Mouse (Mus musculus): ENCODE data around the gene Oscar. TPM values are rescaled to one million over a fixed set of nuclear protein-coding genes. Genes with fewer than 3 reads are reported as not detected.

Gene Oscar
- polyA plus RNA-seq, 1 experiment from 2014 or later: not detected

DNA sequence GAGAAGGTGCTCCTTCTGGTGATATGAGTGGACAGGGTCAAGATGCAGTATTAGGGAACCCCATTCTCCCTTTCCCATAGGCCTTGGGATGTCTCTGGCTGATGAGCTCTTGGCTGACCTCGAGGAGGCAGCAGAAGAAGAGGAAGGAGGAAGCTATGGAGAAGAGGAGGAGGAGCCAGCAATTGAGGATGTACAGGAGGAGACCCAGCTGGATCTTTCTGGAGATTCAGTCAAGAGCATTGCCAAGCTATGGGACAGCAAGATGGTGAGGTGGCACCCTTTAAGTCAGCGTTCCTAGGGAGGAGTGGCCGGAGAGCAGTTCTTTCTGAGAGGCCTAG lies 14.5 kb upstream of the Oscar start:
- Histone ChIP-seq H3K36me3 (replicated peaks) (peaks cover 58% of the 10 kb centered on the region), H3K9me3 (no peaks in the 10 kb centered on the region), H3K27me3 (replicated peaks; ENCODE audit: low read depth, poor library complexity, severe bottlenecking) (no peaks in the 10 kb centered on the region), H3K27ac (replicated peaks) (peak overlapping the region; percentile 87; the same call in 1 of the 2 replicates), H3K4me3 (peak overlapping the region; percentile 74), H3K4me1 (peaks cover 19% of the 10 kb centered on the region)
- no peak for DNase-seq (ENCODE audit: low spot score)
- WGBS: 64% methylated on average over 3 of the region's 3 CpGs

DNA sequence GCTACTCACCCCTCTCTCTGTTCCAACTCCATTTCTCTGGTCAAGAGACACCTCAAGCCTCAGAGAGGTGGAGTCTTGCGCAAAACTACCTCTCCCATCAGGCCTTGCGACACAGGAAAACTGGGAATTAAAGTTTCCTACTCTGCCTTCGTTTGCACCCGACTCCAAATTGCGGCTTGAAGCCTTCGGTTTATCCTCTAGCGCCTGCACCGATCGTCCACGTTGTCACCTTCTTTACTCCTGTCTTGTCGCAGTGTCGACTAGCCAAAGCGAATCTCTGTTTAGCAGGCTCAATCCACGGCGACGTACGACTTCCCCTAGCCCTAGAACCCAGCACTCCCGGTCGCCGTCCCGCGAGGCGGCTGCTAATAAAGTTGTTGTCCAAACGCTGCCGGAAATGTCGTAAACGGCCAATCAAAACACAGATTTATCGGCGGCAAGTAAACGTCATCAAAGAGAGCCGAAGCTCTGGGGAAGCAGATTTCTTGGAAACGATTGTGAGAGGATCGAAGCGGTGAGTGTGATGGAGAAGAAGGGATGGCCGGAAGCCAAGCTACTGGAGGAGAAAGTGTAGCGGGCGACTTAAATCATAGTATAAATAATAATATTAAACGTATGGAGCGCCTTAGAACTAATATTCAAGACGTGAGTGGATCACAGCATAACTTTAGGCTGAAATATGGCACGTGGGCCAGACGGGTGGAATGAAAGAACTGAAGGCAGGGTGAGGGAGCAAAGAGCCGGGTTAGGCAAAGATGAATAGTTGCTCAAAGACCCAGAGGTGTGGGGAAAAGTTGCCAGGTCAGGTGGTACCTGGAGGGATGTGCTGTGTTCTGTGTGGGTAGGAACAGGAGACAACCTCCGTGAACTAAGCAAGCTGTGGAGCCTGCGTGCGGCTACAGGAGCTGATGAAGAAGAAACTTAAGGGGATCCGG lies 13.9 kb upstream of the Oscar start, which contains the start of the genes Tfpt and Prpf31:
Tfpt (minus strand) TSS at position 387 of the 935 bp plus-strand sequence.
Prpf31 (plus strand) TSS at position 443 of the 935 bp plus-strand sequence.
- H3K4me1 ChIP-seq: peaks cover 19% of the 10 kb centered on the region
- H3K27me3 ChIP-seq (replicated peaks; ENCODE audit: low read depth, poor library complexity, severe bottlenecking): no peaks in the 10 kb centered on the region
- H3K9me3 ChIP-seq: no peaks in the 10 kb centered on the region
- peak; percentile 93 for DNase-seq (ENCODE audit: low spot score)
- peak within 1 kb of the TSS; percentile 74 for H3K4me3 ChIP-seq
- WGBS: 1% methylated on average over 47 of the region's 47 CpGs
- peaks cover 58% of the 10 kb centered on the region for H3K36me3 ChIP-seq (replicated peaks)
- H3K27ac ChIP-seq (replicated peaks): peak within 1 kb of the TSS; percentile 87

DNA sequence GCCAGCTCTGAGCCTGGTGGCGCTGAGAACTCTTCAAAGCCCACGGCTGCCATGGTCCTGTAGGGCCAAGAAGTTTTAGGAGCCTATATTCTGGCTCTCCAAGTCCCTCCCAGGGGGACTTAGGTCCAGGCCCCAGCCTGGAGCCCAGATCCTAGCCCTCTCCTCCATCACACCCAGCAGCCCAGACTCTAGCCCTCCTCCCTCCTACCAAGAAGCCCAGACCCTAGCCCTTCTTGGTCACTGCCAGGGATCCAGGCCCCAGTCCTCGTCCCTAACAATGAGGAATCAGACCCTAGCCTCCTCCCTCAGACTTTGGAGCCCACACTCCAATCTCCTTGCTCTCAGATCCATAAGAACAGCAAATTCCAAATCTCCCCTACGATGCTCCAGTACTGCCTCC lies 13.1 kb upstream of the Oscar start:
- Histone ChIP-seq H3K9me3 (no peaks in the 10 kb centered on the region), H3K4me3 (peak overlapping the region; percentile 74), H3K27me3 (replicated peaks; ENCODE audit: low read depth, poor library complexity, severe bottlenecking) (no peaks in the 10 kb centered on the region), H3K4me1 (peaks cover 19% of the 10 kb centered on the region), H3K27ac (replicated peaks) (peak overlapping the region; percentile 87), H3K36me3 (replicated peaks) (peaks cover 58% of the 10 kb centered on the region)
- WGBS: 32% methylated on average over 4 of the region's 4 CpGs
- no peak for DNase-seq (ENCODE audit: low spot score)

DNA sequence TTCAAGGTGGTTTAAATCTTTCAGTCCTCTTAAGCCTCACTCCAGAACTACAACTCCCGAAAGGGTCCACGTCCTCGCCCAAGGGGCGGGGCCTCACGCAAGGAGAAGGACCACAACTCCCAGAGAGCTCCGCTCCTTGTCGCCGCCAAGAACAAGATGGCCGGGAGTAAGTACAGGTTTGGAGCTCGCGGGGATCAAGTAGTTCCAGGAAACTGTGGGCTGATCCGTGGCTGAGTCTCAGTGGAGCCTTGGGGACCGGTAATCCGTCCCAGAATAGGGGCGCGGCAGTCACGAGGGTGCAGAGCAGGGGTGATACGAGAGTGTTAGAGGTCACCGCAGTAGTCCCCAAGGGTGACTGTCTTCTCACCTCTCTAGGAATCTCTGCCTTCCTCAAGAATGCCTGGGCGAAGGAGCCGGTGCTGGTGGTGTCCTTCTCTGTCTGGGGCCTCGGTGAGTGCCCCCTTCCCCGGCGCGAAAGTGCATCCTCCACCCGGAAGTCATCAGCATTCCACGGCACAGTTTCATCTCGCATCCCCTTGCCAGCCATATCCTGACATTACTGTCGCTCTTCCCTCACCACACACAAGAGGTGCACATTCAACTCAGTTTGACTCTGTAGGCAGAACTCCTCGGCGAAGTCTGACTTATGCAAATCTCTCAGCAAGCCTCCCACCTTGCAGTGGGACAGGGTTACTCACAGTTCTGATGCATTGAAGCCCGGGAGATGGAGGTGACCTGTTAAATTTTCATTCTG lies 1.5 kb upstream of the Oscar start, which contains the start of gene Ndufa3:
Ndufa3 (plus strand) TSS at position 132 of the 754 bp plus-strand sequence.
- peak; percentile 89 for DNase-seq (ENCODE audit: low spot score)
- H3K27ac ChIP-seq (replicated peaks): peak within 1 kb of the TSS; percentile 84
- 2% methylated on average over 32 of the region's 32 CpGs for WGBS
- peaks cover 38% of the 10 kb centered on the region for H3K36me3 ChIP-seq (replicated peaks)
- H3K27me3 ChIP-seq (replicated peaks; ENCODE audit: low read depth, poor library complexity, severe bottlenecking): no peaks in the 10 kb centered on the region
- H3K9me3 ChIP-seq: no peaks in the 10 kb centered on the region
- peak within 1 kb of the TSS; percentile 86 for H3K4me3 ChIP-seq
- peaks cover 6% of the 10 kb centered on the region for H3K4me1 ChIP-seq

DNA sequence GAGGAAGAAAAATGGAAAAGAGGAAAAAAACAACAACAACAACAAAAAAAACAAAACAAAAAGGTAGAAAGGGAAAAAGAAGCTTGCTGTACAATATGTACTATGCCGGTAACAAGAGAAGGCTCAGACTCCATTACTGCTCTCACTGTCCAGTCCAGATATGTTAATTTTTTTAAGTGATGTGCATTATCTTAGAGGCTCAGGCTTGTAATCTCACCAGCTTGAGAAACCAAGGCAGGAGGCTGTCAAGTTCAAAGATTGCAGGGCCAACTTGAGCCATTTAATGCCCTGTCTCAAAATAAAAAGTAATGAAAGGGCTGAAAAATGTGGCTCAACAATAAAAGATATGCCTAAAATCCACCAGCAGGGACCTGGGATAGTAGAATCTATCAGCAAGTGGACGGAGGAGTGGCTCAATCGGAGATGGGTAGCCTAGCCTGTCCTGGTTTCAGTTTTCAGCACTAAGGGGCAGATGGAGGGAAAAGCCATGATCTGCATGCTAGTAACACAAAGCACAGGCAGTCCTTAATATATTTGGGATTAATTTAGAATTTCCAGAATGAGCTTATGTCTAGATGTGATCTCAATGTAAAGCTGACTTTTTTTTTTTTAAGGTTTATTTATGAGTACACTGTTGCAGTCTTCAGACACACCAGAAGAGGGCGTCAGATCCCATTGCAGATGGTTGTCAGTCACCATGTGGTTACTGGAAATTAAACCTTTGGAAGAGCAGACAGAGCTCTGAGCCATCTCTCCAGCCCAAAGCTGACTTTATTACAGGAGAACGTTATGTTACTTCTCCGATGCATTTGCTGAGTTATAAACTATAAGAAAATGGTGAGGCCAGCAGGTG lies 658 bp upstream of the Oscar start:
- Histone ChIP-seq H3K4me1 (peaks cover 6% of the 10 kb centered on the region), H3K27me3 (replicated peaks; ENCODE audit: low read depth, poor library complexity, severe bottlenecking) (no peaks in the 10 kb centered on the region), H3K36me3 (replicated peaks) (peaks cover 31% of the 10 kb centered on the region), H3K27ac (replicated peaks) (no peak overlapping the region), H3K4me3 (peak overlapping the region; percentile 86), H3K9me3 (no peaks in the 10 kb centered on the region)
- 43% methylated on average over 6 of the region's 6 CpGs for WGBS
- DNase-seq (ENCODE audit: low spot score): no peak

DNA sequence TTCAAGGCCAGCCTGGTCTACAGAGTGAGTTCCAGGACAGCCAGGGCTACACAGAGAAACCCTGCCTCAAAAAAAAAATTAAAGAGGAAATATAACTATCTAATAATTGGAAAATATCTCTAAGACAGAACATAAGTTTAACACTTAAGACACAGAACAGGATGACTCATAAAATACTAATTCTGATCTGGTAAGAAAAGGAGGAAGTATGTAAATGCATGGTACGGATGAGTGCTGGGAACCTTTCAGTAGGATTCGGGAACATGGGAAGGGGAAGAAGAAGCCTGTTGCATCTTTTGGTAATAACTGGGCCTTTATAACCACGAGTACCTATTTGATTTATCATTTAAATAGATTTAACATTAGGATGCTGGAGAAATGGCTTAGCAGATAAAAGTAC lies 1.9 kb downstream of the Oscar start:
- no peak for DNase-seq (ENCODE audit: low spot score)
- WGBS: 79% methylated on average over 3 of the region's 3 CpGs

DNA sequence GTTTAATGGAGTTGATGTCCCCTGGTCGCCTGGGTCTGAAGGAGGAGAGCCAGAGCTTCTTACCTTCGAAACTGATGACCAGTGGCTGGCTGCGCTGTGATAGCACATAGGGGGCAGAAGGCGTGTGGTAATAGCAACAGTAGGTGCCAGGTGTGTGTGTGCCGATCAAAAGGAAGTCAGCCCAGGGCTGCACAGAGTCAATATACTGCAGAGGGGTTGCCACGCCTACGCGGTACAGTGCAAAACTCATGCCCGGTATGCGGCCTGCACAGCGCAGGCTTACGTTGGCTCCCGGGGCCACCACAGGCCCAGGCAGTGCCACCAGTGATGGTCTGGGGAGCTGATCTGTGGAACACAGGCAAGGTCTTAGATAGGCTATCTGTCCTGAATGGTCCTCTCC lies 5.0 kb downstream of the Oscar start:
- no peaks in the 10 kb centered on the region for H3K4me1 ChIP-seq
- H3K27me3 ChIP-seq (replicated peaks; ENCODE audit: low read depth, poor library complexity, severe bottlenecking): no peaks in the 10 kb centered on the region
- no peaks in the 10 kb centered on the region for H3K36me3 ChIP-seq (replicated peaks)
- H3K9me3 ChIP-seq: no peaks in the 10 kb centered on the region
- DNase-seq (ENCODE audit: low spot score): no peak
- WGBS: 90% methylated on average over 13 of the region's 13 CpGs
- no peak overlapping the region for H3K27ac ChIP-seq (replicated peaks)
- H3K4me3 ChIP-seq: no peak overlapping the region

More for the DNA sequence above, 1.9 kb downstream of the Oscar start:
- H3K36me3 ChIP-seq (replicated peaks): peaks cover 5% of the 10 kb centered on the region
- H3K9me3 ChIP-seq: no peaks in the 10 kb centered on the region
- no peak overlapping the region for H3K27ac ChIP-seq (replicated peaks)
- no peak overlapping the region for H3K4me3 ChIP-seq
- H3K27me3 ChIP-seq (replicated peaks; ENCODE audit: low read depth, poor library complexity, severe bottlenecking): no peaks in the 10 kb centered on the region
- H3K4me1 ChIP-seq: peaks cover 6% of the 10 kb centered on the region

DNA sequence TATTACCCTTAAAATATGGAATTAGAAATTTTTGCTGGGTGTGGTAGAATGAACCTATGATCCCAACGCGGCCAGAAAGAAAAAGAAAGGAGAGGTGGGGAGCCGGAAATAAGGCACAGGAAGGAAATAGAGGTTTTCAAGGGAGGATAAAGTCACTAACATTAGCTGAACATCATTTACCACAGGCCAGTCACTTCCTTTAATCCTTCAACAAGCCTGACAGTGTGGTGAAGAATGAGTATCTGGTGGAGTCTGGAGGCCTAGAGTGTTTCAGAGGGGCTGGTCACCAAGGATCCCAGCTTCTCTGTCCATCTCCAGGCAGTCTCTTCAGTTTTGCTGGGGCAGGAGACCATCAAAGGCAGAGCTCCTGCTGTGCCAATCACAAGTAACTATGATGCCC lies 5.5 kb downstream of the Oscar start:
- Histone ChIP-seq H3K9me3 (no peaks in the 10 kb centered on the region), H3K4me3 (no peak overlapping the region), H3K4me1 (no peaks in the 10 kb centered on the region), H3K27me3 (replicated peaks; ENCODE audit: low read depth, poor library complexity, severe bottlenecking) (no peaks in the 10 kb centered on the region), H3K36me3 (replicated peaks) (no peaks in the 10 kb centered on the region), H3K27ac (replicated peaks) (no peak overlapping the region)
- 90% methylated on average over 3 of the region's 3 CpGs for WGBS
- no peak for DNase-seq (ENCODE audit: low spot score)

DNA sequence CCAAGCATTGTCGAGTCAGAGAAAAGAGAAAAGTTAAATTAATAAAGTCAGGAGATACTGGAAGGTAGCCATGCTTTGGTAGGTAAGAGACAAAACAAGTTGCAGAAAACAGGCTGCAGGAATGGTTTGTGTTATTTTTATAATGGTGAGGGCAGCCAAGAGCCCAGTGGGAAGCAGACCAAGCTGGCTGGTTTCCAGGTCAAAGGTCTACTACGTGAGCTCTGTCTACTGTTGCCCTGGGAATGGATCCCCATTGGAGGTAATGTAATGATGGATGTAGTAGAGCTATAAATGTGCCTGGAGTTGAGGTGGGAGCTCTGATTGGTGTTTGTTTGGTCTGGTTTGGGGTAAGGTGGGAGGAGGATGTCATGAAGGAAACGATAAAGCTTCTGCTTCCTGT lies 6.9 kb downstream of the Oscar start:
- no peaks in the 10 kb centered on the region for H3K27me3 ChIP-seq (replicated peaks; ENCODE audit: low read depth, poor library complexity, severe bottlenecking)
- no peaks in the 10 kb centered on the region for H3K36me3 ChIP-seq (replicated peaks)
- 74% methylated on average over 3 of the region's 3 CpGs for WGBS
- DNase-seq (ENCODE audit: low spot score): no peak
- H3K4me1 ChIP-seq: no peaks in the 10 kb centered on the region
- no peak overlapping the region for H3K4me3 ChIP-seq
- no peaks in the 10 kb centered on the region for H3K9me3 ChIP-seq
- H3K27ac ChIP-seq (replicated peaks): no peak overlapping the region

DNA sequence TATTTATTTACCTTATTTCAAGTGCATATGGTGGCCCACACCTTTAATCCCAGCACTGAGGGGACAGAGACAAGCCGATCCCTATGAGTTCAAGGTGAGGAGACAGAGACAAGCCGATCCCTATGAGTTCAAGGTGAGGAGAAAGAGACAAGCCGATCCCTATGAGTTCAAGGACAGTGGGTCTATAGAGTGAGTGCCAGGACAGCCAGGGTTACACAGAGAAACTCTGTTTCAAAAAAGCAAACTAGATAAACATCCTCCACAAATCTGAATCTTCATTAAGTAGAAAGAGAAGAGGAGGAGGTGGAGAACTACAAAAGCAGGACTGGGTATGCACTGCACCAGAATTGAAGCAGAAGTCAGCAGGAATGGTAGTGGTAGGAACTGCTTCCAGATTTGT lies 7.3 kb downstream of the Oscar start:
- H3K9me3 ChIP-seq: no peaks in the 10 kb centered on the region
- H3K27ac ChIP-seq (replicated peaks): no peak overlapping the region
- no peaks in the 10 kb centered on the region; the same call in 1 of the 2 replicates for H3K4me1 ChIP-seq
- H3K4me3 ChIP-seq: no peak overlapping the region
- H3K27me3 ChIP-seq (replicated peaks; ENCODE audit: low read depth, poor library complexity, severe bottlenecking): no peaks in the 10 kb centered on the region
- no peak for DNase-seq (ENCODE audit: low spot score)
- no peaks in the 10 kb centered on the region for H3K36me3 ChIP-seq (replicated peaks)
- 89% methylated on average over 3 of the region's 3 CpGs for WGBS

DNA sequence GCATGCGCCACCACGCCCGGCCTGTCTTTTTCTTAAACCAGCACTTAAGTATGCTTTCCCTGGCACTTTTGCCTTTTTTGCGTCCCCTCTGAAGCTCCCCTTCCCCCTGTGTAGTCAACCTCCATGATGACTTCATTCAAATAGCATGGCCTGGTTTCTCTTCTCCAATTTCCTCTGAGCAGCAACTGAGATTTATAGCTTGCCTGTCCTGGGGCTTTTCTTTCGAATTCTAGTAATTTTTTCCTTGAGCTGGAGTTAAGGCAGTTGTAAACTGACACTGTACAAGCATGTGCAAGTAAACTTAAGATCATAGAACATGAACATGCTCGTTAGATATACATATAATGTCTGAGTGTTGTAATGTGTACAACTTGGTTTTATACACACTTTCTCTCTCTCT lies 8.6 kb downstream of the Oscar start:
- WGBS: 88% methylated on average over 6 of the region's 6 CpGs
- Histone ChIP-seq H3K4me3 (no peak overlapping the region), H3K4me1 (no peaks in the 10 kb centered on the region; the same call in 1 of the 2 replicates), H3K9me3 (no peaks in the 10 kb centered on the region), H3K36me3 (replicated peaks) (no peaks in the 10 kb centered on the region), H3K27me3 (replicated peaks; ENCODE audit: low read depth, poor library complexity, severe bottlenecking) (no peaks in the 10 kb centered on the region), H3K27ac (replicated peaks) (no peak overlapping the region)
- no peak for DNase-seq (ENCODE audit: low spot score)

DNA sequence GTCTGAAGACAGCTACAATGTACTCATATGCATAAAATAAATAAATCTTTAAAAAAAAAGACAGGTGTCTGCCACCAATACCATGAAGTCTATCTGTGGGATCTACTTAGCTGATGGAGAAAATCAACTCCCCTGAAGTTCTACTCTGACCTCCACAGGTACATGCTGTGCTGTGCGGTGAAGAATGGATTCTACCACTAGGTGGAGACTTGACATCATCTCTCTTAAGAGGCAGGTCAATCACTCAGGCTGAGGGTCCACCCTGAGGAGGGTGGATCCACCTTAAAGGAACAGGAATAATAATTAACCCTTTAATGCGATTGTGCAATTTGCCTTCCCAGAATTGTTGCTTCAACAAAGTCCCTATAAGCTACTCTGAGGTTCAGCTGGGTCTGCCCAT lies 9.2 kb downstream of the Oscar start:
- no peaks in the 10 kb centered on the region for H3K9me3 ChIP-seq
- no peaks in the 10 kb centered on the region; the same call in 1 of the 2 replicates for H3K4me1 ChIP-seq
- H3K27me3 ChIP-seq (replicated peaks; ENCODE audit: low read depth, poor library complexity, severe bottlenecking): no peaks in the 10 kb centered on the region
- DNase-seq (ENCODE audit: low spot score): no peak
- H3K27ac ChIP-seq (replicated peaks): no peak overlapping the region
- no peak overlapping the region for H3K4me3 ChIP-seq
- WGBS: 13% methylated on average over 2 of the region's 2 CpGs
- H3K36me3 ChIP-seq (replicated peaks): no peaks in the 10 kb centered on the region
